Mouse (Mus musculus) lung, embryonic 16.5 days (tissue): ENCODE measurements around the gene Akap7. TPM values are rescaled to one million over a fixed set of nuclear protein-coding genes. Genes with fewer than 3 reads are reported as not detected.

Experiments
- ATAC-seq: fragments of 200-750 bp; cut with Nextera tagmentation; 2 replicates; pipeline ENCODE4 v1.8.0; 2017; ENCODE audit warnings: low read depth, mild to moderate bottlenecking, moderate library complexity
- H3K27ac ChIP-seq: fragments of 300-500 bp; sonication (generic); 2 replicates; pipeline ENCODE4 v1.5.1; 2014; ENCODE audit warnings: mild to moderate bottlenecking, control low read depth, low read length
- H3K27me3 ChIP-seq: fragments of 300-500 bp; sonication (generic); 2 replicates; pipeline ENCODE4 v1.6.1; 2014; ENCODE audit warnings: low read depth, low read length, mixed read lengths; ENCODE audit not compliant: control insufficient read depth, insufficient read depth
- H3K36me3 ChIP-seq: fragments of 300-500 bp; sonication (generic); 2 replicates; pipeline ENCODE4 v1.6.1; 2014; ENCODE audit warnings: low read length; ENCODE audit not compliant: control insufficient read depth, insufficient read depth
- H3K4me1 ChIP-seq: fragments of 300-500 bp; sonication (generic); replicated peaks from 2 replicates; pipeline ENCODE4 v1.6.1; 2014; ENCODE audit warnings: low read length, mixed read lengths; ENCODE audit not compliant: control insufficient read depth, insufficient read depth
- H3K4me2 ChIP-seq: fragments of 300-500 bp; sonication (generic); 2 replicates; pipeline ENCODE4 v1.6.1; 2014; ENCODE audit warnings: low read depth, low read length, control low read depth
- H3K4me3 ChIP-seq: fragments of 300-500 bp; sonication (generic); 2 replicates; pipeline ENCODE4 v1.5.1; 2014; ENCODE audit warnings: mild to moderate bottlenecking, low read length, control low read depth
- H3K9ac ChIP-seq: fragments of 300-500 bp; sonication (generic); 2 replicates; pipeline ENCODE4 v1.6.1; 2014; ENCODE audit warnings: low read length, control low read depth
- H3K9me3 ChIP-seq: fragments of 300-500 bp; sonication (generic); 2 replicates; pipeline ENCODE4 v1.6.1; 2016; ENCODE audit warnings: low read length; ENCODE audit not compliant: control insufficient read depth
- WGBS: fragments of 180-500 bp; shearing (Covaris S2); extraction: QIAGEN DNeasy Blood & Tissue Kit; methylation state at CpG from one replicate; pipeline ENCODE4 v1.1.7; 2014; 5-methylcytosine and 5-hydroxymethylcytosine counted together
- polyA plus RNA-seq: library from polyadenylated mRNA; unstranded; fragments of >200 nt; fragmentation: Nextera tagmentation; extraction: Ambion mirVana; gene quantifications from 2 replicates; pipeline ENCODE4 v1.2.1, GENCODE M21; 2015

Akap7 gene
- polyA plus RNA-seq, 1 experiment from 2014 or later, result 20.1 TPM

GRCm38 (mm10) chr10:25253006-25253405 is 54.7 kb downstream of the Akap7 start:
- no peaks in the 10 kb centered on the region for H3K4me1 ChIP-seq
- no peak overlapping the region for H3K4me2 ChIP-seq
- H3K36me3 ChIP-seq, result no peaks in the 10 kb centered on the region
- H3K4me3 ChIP-seq, result no peak overlapping the region
- 74% methylated on average over 4 of the region's 4 CpGs for WGBS
- ATAC-seq, result no peak
- H3K9me3 ChIP-seq, result no peaks in the 10 kb centered on the region
- H3K27me3 ChIP-seq, result no peaks in the 10 kb centered on the region
- H3K9ac ChIP-seq, result no peak overlapping the region
- no peak overlapping the region for H3K27ac ChIP-seq

GRCm38 (mm10) chr10:25250108-25250507 is 57.6 kb downstream of the Akap7 start:
- Histone ChIP-seq H3K4me2 (no peak overlapping the region), H3K4me1 (no peaks in the 10 kb centered on the region), H3K27me3 (no peaks in the 10 kb centered on the region), H3K9me3 (no peaks in the 10 kb centered on the region), H3K36me3 (no peaks in the 10 kb centered on the region), H3K9ac (no peak overlapping the region), H3K4me3 (no peak overlapping the region), H3K27ac (no peak overlapping the region)
- WGBS, result 36% methylated on average over 12 of the region's 12 CpGs
- no peak; the same call in 1 of the 2 replicates for ATAC-seq

GRCm38 (mm10) chr10:25246173-25246572 is 61.5 kb downstream of the Akap7 start:
- ATAC-seq, result no peak
- Histone ChIP-seq H3K9me3 (no peaks in the 10 kb centered on the region), H3K4me1 (no peaks in the 10 kb centered on the region), H3K27me3 (no peaks in the 10 kb centered on the region), H3K9ac (no peak overlapping the region), H3K4me3 (no peak overlapping the region), H3K36me3 (no peaks in the 10 kb centered on the region), H3K27ac (no peak overlapping the region), H3K4me2 (no peak overlapping the region)
- WGBS, result 63% methylated on average over 4 of the region's 4 CpGs

- ATAC-seq, result no peak; the same call in 1 of the 2 replicates
- Histone ChIP-seq H3K4me2 (no peak overlapping the region), H3K9me3 (no peaks in the 10 kb centered on the region), H3K27ac (no peak overlapping the region), H3K36me3 (no peaks in the 10 kb centered on the region), H3K4me1 (no peaks in the 10 kb centered on the region), H3K27me3 (no peaks in the 10 kb centered on the region), H3K9ac (no peak overlapping the region), H3K4me3 (no peak overlapping the region)
- WGBS, result 31% methylated on average over 9 of the region's 9 CpGs
Observed at GRCm38 (mm10) chr10:25239156-25239555, 68.5 kb downstream of the Akap7 start.

- H3K27ac ChIP-seq, result no peak overlapping the region
- no peaks in the 10 kb centered on the region for H3K4me1 ChIP-seq
- WGBS, result 59% methylated on average over 1 of the region's 1 CpGs
- ATAC-seq, result no peak
- H3K36me3 ChIP-seq, result no peaks in the 10 kb centered on the region
- no peak overlapping the region for H3K4me3 ChIP-seq
- H3K9ac ChIP-seq, result no peak overlapping the region
- H3K4me2 ChIP-seq, result no peak overlapping the region
- no peaks in the 10 kb centered on the region for H3K27me3 ChIP-seq
- no peaks in the 10 kb centered on the region for H3K9me3 ChIP-seq
Observed at GRCm38 (mm10) chr10:25234080-25234479, 73.6 kb downstream of the Akap7 start.

- Histone ChIP-seq H3K9me3 (no peaks in the 10 kb centered on the region), H3K9ac (no peak overlapping the region), H3K27me3 (no peaks in the 10 kb centered on the region), H3K4me2 (no peak overlapping the region), H3K4me3 (no peak overlapping the region), H3K4me1 (peaks cover 4% of the 10 kb centered on the region), H3K36me3 (no peaks in the 10 kb centered on the region), H3K27ac (no peak overlapping the region)
- WGBS, result 33% methylated on average over 3 of the region's 3 CpGs
- no peak for ATAC-seq
Observed at GRCm38 (mm10) chr10:25232700-25233099, 75.0 kb downstream of the Akap7 start.

- H3K9ac ChIP-seq, result no peak overlapping the region
- WGBS, result 49% methylated on average over 5 of the region's 5 CpGs
- no peak overlapping the region for H3K27ac ChIP-seq
- no peak overlapping the region for H3K4me2 ChIP-seq
- no peak for ATAC-seq
- H3K4me1 ChIP-seq, result peaks cover 4% of the 10 kb centered on the region
- no peak overlapping the region for H3K4me3 ChIP-seq
- no peaks in the 10 kb centered on the region for H3K36me3 ChIP-seq
- H3K9me3 ChIP-seq, result no peaks in the 10 kb centered on the region
- H3K27me3 ChIP-seq, result no peaks in the 10 kb centered on the region
Observed at GRCm38 (mm10) chr10:25231358-25231757, 76.3 kb downstream of the Akap7 start.

GRCm38 (mm10) chr10:25224371-25224770 is 83.3 kb downstream of the Akap7 start:
- Histone ChIP-seq H3K27me3 (no peaks in the 10 kb centered on the region), H3K4me3 (no peak overlapping the region), H3K4me1 (peaks cover 4% of the 10 kb centered on the region), H3K36me3 (no peaks in the 10 kb centered on the region), H3K9me3 (no peaks in the 10 kb centered on the region), H3K9ac (no peak overlapping the region), H3K4me2 (no peak overlapping the region), H3K27ac (no peak overlapping the region)
- ATAC-seq, result no peak
- 85% methylated on average over 5 of the region's 5 CpGs for WGBS

- H3K27me3 ChIP-seq, result no peaks in the 10 kb centered on the region
- WGBS, result 83% methylated on average over 3 of the region's 3 CpGs
Observed at GRCm38 (mm10) chr10:25220754-25221153, 86.9 kb downstream of the Akap7 start.

GRCm38 (mm10) chr10:25219901-25220495 is 87.7 kb downstream of the Akap7 start:
- Histone ChIP-seq H3K9ac (no peak overlapping the region), H3K27ac (no peak overlapping the region), H3K9me3 (no peaks in the 10 kb centered on the region), H3K4me2 (no peak overlapping the region), H3K4me3 (no peak overlapping the region), H3K36me3 (no peaks in the 10 kb centered on the region), H3K4me1 (no peaks in the 10 kb centered on the region), H3K27me3 (no peaks in the 10 kb centered on the region)
- WGBS, result 80% methylated on average over 15 of the region's 15 CpGs
- ATAC-seq, result no peak

More at GRCm38 (mm10) chr10:25220754-25221153, 86.9 kb downstream of the Akap7 start:
- Histone ChIP-seq H3K36me3 (no peaks in the 10 kb centered on the region), H3K9ac (no peak overlapping the region), H3K9me3 (no peaks in the 10 kb centered on the region), H3K4me2 (no peak overlapping the region), H3K4me3 (no peak overlapping the region), H3K4me1 (no peaks in the 10 kb centered on the region), H3K27ac (no peak overlapping the region)
- no peak for ATAC-seq
